Mouse (Mus musculus): ENCODE results near the gene Tprg. TPM values are rescaled to one million over a fixed set of nuclear protein-coding genes. Genes with fewer than 3 reads are reported as not detected.

The Tprg gene
- 15.8 and 20.8 TPM in 2 replicates for polyA plus RNA-seq (2015; fragmentation: Nextera tagmentation; extraction: Ambion mirVana)

- Histone ChIP-seq H3K4me3 (no peak within 1 kb of the TSS), H3K9ac (no peak within 1 kb of the TSS), H3K27ac (no peak within 1 kb of the TSS), H3K4me2 (no peak within 1 kb of the TSS), H3K27me3 (no peaks in the 10 kb centered on the region), H3K4me1 (no peaks in the 10 kb centered on the region), H3K36me3 (no peaks in the 10 kb centered on the region), H3K9me3 (no peaks in the 10 kb centered on the region)
- 83% methylated on average over 5 of the region's 5 CpGs for WGBS
- no peak for ATAC-seq (ENCODE audit: insufficient number of reproducible peaks, low FRiP score, low TSS enrichment, low read depth)
Observed at GRCm38 (mm10) chr16:25286517-25286916, at the start of gene Tprg. Gene Tprg, plus strand, starts transcription at chr16:25286817.

GRCm38 (mm10) chr16:25238274-25239050 is 48.2 kb upstream of the Tprg start:
- H3K9ac ChIP-seq, result no peak overlapping the region
- H3K36me3 ChIP-seq, result no peaks in the 10 kb centered on the region
- no peaks in the 10 kb centered on the region for H3K4me1 ChIP-seq
- no peaks in the 10 kb centered on the region for H3K9me3 ChIP-seq
- no peak for ATAC-seq (ENCODE audit: insufficient number of reproducible peaks, low FRiP score, low TSS enrichment, low read depth)
- WGBS, result 47% methylated on average over 11 of the region's 11 CpGs
- no peak overlapping the region for H3K4me2 ChIP-seq
- H3K27ac ChIP-seq, result no peak overlapping the region
- no peak overlapping the region for H3K4me3 ChIP-seq
- no peaks in the 10 kb centered on the region for H3K27me3 ChIP-seq

GRCm38 (mm10) chr16:25248889-25249288 is 37.7 kb upstream of the Tprg start:
- Histone ChIP-seq H3K4me3 (no peak overlapping the region), H3K4me1 (no peaks in the 10 kb centered on the region), H3K27me3 (no peaks in the 10 kb centered on the region), H3K27ac (no peak overlapping the region), H3K9me3 (no peaks in the 10 kb centered on the region), H3K4me2 (no peak overlapping the region), H3K9ac (no peak overlapping the region), H3K36me3 (no peaks in the 10 kb centered on the region)
- WGBS, result 57% methylated on average over 6 of the region's 6 CpGs
- no peak for ATAC-seq (ENCODE audit: insufficient number of reproducible peaks, low FRiP score, low TSS enrichment, low read depth)

GRCm38 (mm10) chr16:25250129-25250749 is 36.4 kb upstream of the Tprg start:
- no peaks in the 10 kb centered on the region for H3K9me3 ChIP-seq
- ATAC-seq (ENCODE audit: insufficient number of reproducible peaks, low FRiP score, low TSS enrichment, low read depth), result no peak
- no peak overlapping the region for H3K9ac ChIP-seq

GRCm38 (mm10) chr16:25251080-25251479 is 35.5 kb upstream of the Tprg start:
- Histone ChIP-seq H3K27me3 (no peaks in the 10 kb centered on the region), H3K4me3 (no peak overlapping the region), H3K36me3 (no peaks in the 10 kb centered on the region), H3K9me3 (no peaks in the 10 kb centered on the region), H3K27ac (no peak overlapping the region), H3K9ac (no peak overlapping the region), H3K4me2 (no peak overlapping the region), H3K4me1 (no peaks in the 10 kb centered on the region)
- no peak for ATAC-seq (ENCODE audit: insufficient number of reproducible peaks, low FRiP score, low TSS enrichment, low read depth)
- 66% methylated on average over 9 of the region's 9 CpGs for WGBS

More at GRCm38 (mm10) chr16:25250129-25250749, 36.4 kb upstream of the Tprg start:
- Histone ChIP-seq H3K4me2 (no peak overlapping the region), H3K4me3 (no peak overlapping the region), H3K4me1 (no peaks in the 10 kb centered on the region), H3K36me3 (no peaks in the 10 kb centered on the region), H3K27me3 (no peaks in the 10 kb centered on the region), H3K27ac (no peak overlapping the region)
- WGBS, result 86% methylated on average over 6 of the region's 6 CpGs

GRCm38 (mm10) chr16:25254646-25255045 is 32.0 kb upstream of the Tprg start:
- 78% methylated on average over 6 of the region's 6 CpGs for WGBS
- ATAC-seq (ENCODE audit: insufficient number of reproducible peaks, low FRiP score, low TSS enrichment, low read depth), result no peak
- Histone ChIP-seq H3K36me3 (no peaks in the 10 kb centered on the region), H3K4me3 (no peak overlapping the region), H3K9ac (no peak overlapping the region), H3K27ac (no peak overlapping the region), H3K27me3 (no peaks in the 10 kb centered on the region), H3K9me3 (no peaks in the 10 kb centered on the region), H3K4me1 (no peaks in the 10 kb centered on the region), H3K4me2 (no peak overlapping the region)

- WGBS, result 83% methylated on average over 11 of the region's 11 CpGs
- Histone ChIP-seq H3K36me3 (no peaks in the 10 kb centered on the region), H3K9ac (no peak overlapping the region), H3K4me1 (no peaks in the 10 kb centered on the region), H3K4me2 (no peak overlapping the region), H3K27me3 (no peaks in the 10 kb centered on the region), H3K27ac (no peak overlapping the region), H3K4me3 (no peak overlapping the region), H3K9me3 (no peaks in the 10 kb centered on the region)
- no peak for ATAC-seq (ENCODE audit: insufficient number of reproducible peaks, low FRiP score, low TSS enrichment, low read depth)
Observed at GRCm38 (mm10) chr16:25255186-25255585, 31.4 kb upstream of the Tprg start.

- no peak for ATAC-seq (ENCODE audit: insufficient number of reproducible peaks, low FRiP score, low TSS enrichment, low read depth)
- Histone ChIP-seq H3K4me3 (no peak overlapping the region), H3K9me3 (no peaks in the 10 kb centered on the region), H3K4me1 (no peaks in the 10 kb centered on the region), H3K9ac (no peak overlapping the region), H3K27me3 (no peaks in the 10 kb centered on the region), H3K4me2 (no peak overlapping the region), H3K27ac (no peak overlapping the region), H3K36me3 (no peaks in the 10 kb centered on the region)
- 72% methylated on average over 8 of the region's 8 CpGs for WGBS
Observed at GRCm38 (mm10) chr16:25255603-25256260, 30.9 kb upstream of the Tprg start.

- H3K9ac ChIP-seq, result no peak overlapping the region
- H3K9me3 ChIP-seq, result no peaks in the 10 kb centered on the region
- no peak overlapping the region for H3K27ac ChIP-seq
- H3K27me3 ChIP-seq, result peaks cover 6% of the 10 kb centered on the region; the same call in 1 of the 2 replicates
- no peak overlapping the region for H3K4me2 ChIP-seq
- H3K4me1 ChIP-seq, result no peaks in the 10 kb centered on the region
- WGBS, result 83% methylated on average over 5 of the region's 5 CpGs
- H3K4me3 ChIP-seq, result no peak overlapping the region
- ATAC-seq (ENCODE audit: insufficient number of reproducible peaks, low FRiP score, low TSS enrichment, low read depth), result no peak
- H3K36me3 ChIP-seq, result no peaks in the 10 kb centered on the region
Observed at GRCm38 (mm10) chr16:25262306-25262705, 24.3 kb upstream of the Tprg start.

GRCm38 (mm10) chr16:25262965-25263364 is 23.7 kb upstream of the Tprg start:
- H3K9me3 ChIP-seq, result no peaks in the 10 kb centered on the region
- no peaks in the 10 kb centered on the region for H3K36me3 ChIP-seq
- no peaks in the 10 kb centered on the region for H3K4me1 ChIP-seq
- ATAC-seq (ENCODE audit: insufficient number of reproducible peaks, low FRiP score, low TSS enrichment, low read depth), result no peak
- 62% methylated on average over 4 of the region's 4 CpGs for WGBS
- H3K9ac ChIP-seq, result no peak overlapping the region
- peaks cover 6% of the 10 kb centered on the region; the same call in 1 of the 2 replicates for H3K27me3 ChIP-seq
- H3K27ac ChIP-seq, result no peak overlapping the region
- H3K4me2 ChIP-seq, result no peak overlapping the region
- no peak overlapping the region for H3K4me3 ChIP-seq

- 38% methylated on average over 9 of the region's 9 CpGs for WGBS
- Histone ChIP-seq H3K27ac (no peak overlapping the region), H3K4me1 (no peaks in the 10 kb centered on the region), H3K9me3 (no peaks in the 10 kb centered on the region), H3K4me3 (no peak overlapping the region), H3K4me2 (no peak overlapping the region), H3K27me3 (peaks cover 6% of the 10 kb centered on the region; the same call in 1 of the 2 replicates), H3K9ac (no peak overlapping the region), H3K36me3 (no peaks in the 10 kb centered on the region)
- ATAC-seq (ENCODE audit: insufficient number of reproducible peaks, low FRiP score, low TSS enrichment, low read depth), result no peak
Observed at GRCm38 (mm10) chr16:25263520-25264149, 23.0 kb upstream of the Tprg start.
